Mouse (Mus musculus): Measurements from ENCODE around the gene Ndel1. TPM values are rescaled to one million over a fixed set of nuclear protein-coding genes. Genes with fewer than 3 reads are reported as not detected.

Ndel1 gene
- total and polyA plus RNA-seq, 2 experiments from 2014 or later = 91.7 to 111 TPM

- ATAC-seq (no peak), DNase-seq (no peak)
- H3K4me1 ChIP-seq (ENCODE audit: insufficient read depth) = no peaks in the 10 kb centered on the region
- no peak overlapping the region for H3K9ac ChIP-seq
- peaks cover 38% of the 10 kb centered on the region for H3K36me3 ChIP-seq (ENCODE audit: insufficient read depth)
- H3K9me3 ChIP-seq (ENCODE audit: low read length) = no peaks in the 10 kb centered on the region
- H3K27ac ChIP-seq (ENCODE audit: low read depth, low read length) = no peak overlapping the region
- no peak overlapping the region for H3K4me2 ChIP-seq (ENCODE audit: low read depth)
- no peak for TF ChIP-seq CTCF (IDR thresholded peaks at IDR 0.05; ENCODE audit: low read depth)
- no peaks in the 10 kb centered on the region for H3K27me3 ChIP-seq (ENCODE audit: insufficient read depth, low read length)
- WGBS = 88% methylated on average over 3 of the region's 3 CpGs
- H3K4me3 ChIP-seq (ENCODE audit: low read depth, low read length) = no peak overlapping the region
Measured at GRCm38 (mm10) chr11:68905138-68905531, 33.5 kb upstream of the Ndel1 start.

- Histone ChIP-seq H3K27me3 (ENCODE audit: insufficient read depth, low read length) (no peaks in the 10 kb centered on the region), H3K27ac (ENCODE audit: low read depth, low read length) (no peak overlapping the region), H3K4me3 (ENCODE audit: low read depth, low read length) (no peak overlapping the region), H3K4me1 (ENCODE audit: insufficient read depth) (no peaks in the 10 kb centered on the region), H3K4me2 (ENCODE audit: low read depth) (no peak overlapping the region), H3K9me3 (ENCODE audit: low read length) (no peaks in the 10 kb centered on the region), H3K9ac (no peak overlapping the region), H3K36me3 (ENCODE audit: insufficient read depth) (peaks cover 38% of the 10 kb centered on the region)
- peak; percentile 88 for DNase-seq
- peak; percentile 80 for TF ChIP-seq CTCF (IDR thresholded peaks at IDR 0.05; ENCODE audit: low read depth)
- 79% methylated on average over 8 of the region's 8 CpGs for WGBS
- ATAC-seq = no peak
Measured at GRCm38 (mm10) chr11:68904375-68905137, 32.9 kb upstream of the Ndel1 start.

GRCm38 (mm10) chr11:68903775-68904174 lies 32.1 kb upstream of the Ndel1 start:
- no peak overlapping the region for H3K4me2 ChIP-seq (ENCODE audit: low read depth)
- H3K4me3 ChIP-seq (ENCODE audit: low read depth, low read length) = no peak overlapping the region
- DNase-seq (no peak), ATAC-seq (no peak)
- 93% methylated on average over 2 of the region's 2 CpGs for WGBS
- TF ChIP-seq CTCF (IDR thresholded peaks at IDR 0.05; ENCODE audit: low read depth) = no peak
- peaks cover 38% of the 10 kb centered on the region for H3K36me3 ChIP-seq (ENCODE audit: insufficient read depth)
- H3K9ac ChIP-seq = no peak overlapping the region
- no peak overlapping the region for H3K27ac ChIP-seq (ENCODE audit: low read depth, low read length)
- no peaks in the 10 kb centered on the region for H3K4me1 ChIP-seq (ENCODE audit: insufficient read depth)
- no peaks in the 10 kb centered on the region for H3K27me3 ChIP-seq (ENCODE audit: insufficient read depth, low read length)
- H3K9me3 ChIP-seq (ENCODE audit: low read length) = no peaks in the 10 kb centered on the region

- H3K9ac ChIP-seq = peak overlapping the region; percentile 89; the same call in 1 of the 2 replicates
- ATAC-seq = no peak
Measured at GRCm38 (mm10) chr11:68902823-68903222, 31.2 kb upstream of the Ndel1 start.

GRCm38 (mm10) chr11:68902367-68902766 lies 30.7 kb upstream of the Ndel1 start:
- Histone ChIP-seq H3K4me1 (ENCODE audit: insufficient read depth) (no peaks in the 10 kb centered on the region), H3K27ac (ENCODE audit: low read depth, low read length) (no peak overlapping the region), H3K9ac (peak overlapping the region; percentile 89), H3K27me3 (ENCODE audit: insufficient read depth, low read length) (no peaks in the 10 kb centered on the region), H3K36me3 (ENCODE audit: insufficient read depth) (peaks cover 38% of the 10 kb centered on the region), H3K4me3 (ENCODE audit: low read depth, low read length) (peak overlapping the region; percentile 56), H3K9me3 (ENCODE audit: low read length) (no peaks in the 10 kb centered on the region), H3K4me2 (ENCODE audit: low read depth) (peak overlapping the region; percentile 69)
- DNase-seq (no peak), ATAC-seq (no peak)
- no peak for TF ChIP-seq CTCF (IDR thresholded peaks at IDR 0.05; ENCODE audit: low read depth)
- WGBS = 3% methylated on average over 11 of the region's 11 CpGs

More at GRCm38 (mm10) chr11:68902823-68903222, 31.2 kb upstream of the Ndel1 start:
- WGBS = 82% methylated on average over 5 of the region's 5 CpGs
- Histone ChIP-seq H3K9me3 (ENCODE audit: low read length) (no peaks in the 10 kb centered on the region), H3K36me3 (ENCODE audit: insufficient read depth) (peaks cover 38% of the 10 kb centered on the region), H3K27me3 (ENCODE audit: insufficient read depth, low read length) (no peaks in the 10 kb centered on the region), H3K4me1 (ENCODE audit: insufficient read depth) (no peaks in the 10 kb centered on the region), H3K4me2 (ENCODE audit: low read depth) (peak overlapping the region; percentile 69), H3K4me3 (ENCODE audit: low read depth, low read length) (peak overlapping the region; percentile 56; the same call in 1 of the 2 replicates), H3K27ac (ENCODE audit: low read depth, low read length) (no peak overlapping the region)
- no peak for TF ChIP-seq CTCF (IDR thresholded peaks at IDR 0.05; ENCODE audit: low read depth)
- DNase-seq = no peak

GRCm38 (mm10) chr11:68902047-68902364 lies 30.3 kb upstream of the Ndel1 start:
- Histone ChIP-seq H3K9me3 (ENCODE audit: low read length) (no peaks in the 10 kb centered on the region), H3K27ac (ENCODE audit: low read depth, low read length) (peak overlapping the region; percentile 89), H3K4me1 (ENCODE audit: insufficient read depth) (no peaks in the 10 kb centered on the region), H3K9ac (peak overlapping the region; percentile 89), H3K36me3 (ENCODE audit: insufficient read depth) (peaks cover 35% of the 10 kb centered on the region), H3K27me3 (ENCODE audit: insufficient read depth, low read length) (no peaks in the 10 kb centered on the region), H3K4me3 (ENCODE audit: low read depth, low read length) (peak overlapping the region; percentile 56), H3K4me2 (ENCODE audit: low read depth) (peak overlapping the region; percentile 69)
- peak; percentile 41 for DNase-seq
- no peak for TF ChIP-seq CTCF (IDR thresholded peaks at IDR 0.05; ENCODE audit: low read depth)
- WGBS = 3% methylated on average over 10 of the region's 10 CpGs
- ATAC-seq = no peak

GRCm38 (mm10) chr11:68901351-68902046 lies 29.8 kb upstream of the Ndel1 start, which contains the start of gene Rpl26:
Gene Rpl26, plus strand, starts transcription at chr11:68901583.
- DNase-seq = peak; percentile 99
- Histone ChIP-seq H3K36me3 (ENCODE audit: insufficient read depth) (peaks cover 31% of the 10 kb centered on the region), H3K4me1 (ENCODE audit: insufficient read depth) (no peaks in the 10 kb centered on the region), H3K9me3 (ENCODE audit: low read length) (no peaks in the 10 kb centered on the region), H3K9ac (peak within 1 kb of the TSS; percentile 89), H3K27me3 (ENCODE audit: insufficient read depth, low read length) (no peaks in the 10 kb centered on the region), H3K27ac (ENCODE audit: low read depth, low read length) (peak within 1 kb of the TSS; percentile 89), H3K4me3 (ENCODE audit: low read depth, low read length) (peak within 1 kb of the TSS; percentile 56), H3K4me2 (ENCODE audit: low read depth) (peak within 1 kb of the TSS; percentile 69)
- under 1% methylated on average over 52 of the region's 52 CpGs for WGBS
- TF ChIP-seq CTCF (IDR thresholded peaks at IDR 0.05; ENCODE audit: low read depth) = peak; percentile 99
- ATAC-seq = peak; percentile 93
